Mouse (Mus musculus): ENCODE measurements around the gene Mpst. TPM values are rescaled to one million over a fixed set of nuclear protein-coding genes. Genes with fewer than 3 reads are reported as not detected.

Mpst gene
- total RNA-seq, 2 experiments from 2014 or later: 32.2 to 33.6 TPM

- intact Hi-C loops (cut with DNase I): no loop called here
- DNase-seq (ENCODE audit: low spot score in 2 of 2): no peak
These were observed 49.0 kb downstream of the Mpst start for GRCm38 (mm10) chr15:78455168-78455567.

- intact Hi-C loops (cut with DNase I): no loop called here
- no peak for DNase-seq (ENCODE audit: low spot score in 2 of 2)
These were observed 49.8 kb downstream of the Mpst start for GRCm38 (mm10) chr15:78456051-78456450.

GRCm38 (mm10) chr15:78457193-78457592 lies 51.0 kb downstream of the Mpst start:
- intact Hi-C loops (cut with DNase I): no loop called here
- no peak for DNase-seq (ENCODE audit: low spot score in 2 of 2)

- intact Hi-C loops (cut with DNase I): no loop called here
- DNase-seq (ENCODE audit: low spot score in 2 of 2): no peak
These were observed 56.8 kb downstream of the Mpst start for GRCm38 (mm10) chr15:78462981-78463380.

Other genes starting within 250 kb of the Mpst start
- 10 to 100 TPM; 33.7 to 36.5 TPM for gene Ift27, start 232.3 kb upstream of the Mpst start, total RNA-seq (2021)
- 10 to 100 TPM; 88.7 to 95.1 TPM for gene Pvalb, start 200.0 kb upstream of the Mpst start, total RNA-seq (2021)
- 1 to 10 TPM in 1 of 2 experiments, under 1 TPM in 1; 0.89 to 1.7 TPM for gene Ncf4, start 161.6 kb upstream of the Mpst start, total RNA-seq (2021)
- gene Csf2rb2, start 100.7 kb upstream of the Mpst start, total RNA-seq (2021): under 1 TPM; 0.60 to 0.69 TPM
- 1 to 10 TPM in 1 of 2 experiments, under 1 TPM in 1; 0.89 to 2.5 TPM for gene Csf2rb, start 80.7 kb upstream of the Mpst start, total RNA-seq (2021)
- not detected for gene Tex33, start 10.5 kb upstream of the Mpst start, total RNA-seq (2021)
- gene Tst, start 509 bp upstream of the Mpst start, total RNA-seq (2021): 10 to 100 TPM; 33.3 to 33.4 TPM
- 100 to 1,000 TPM; 317 to 361 TPM for gene Kctd17, start 22.1 kb downstream of the Mpst start, total RNA-seq (2021)
- gene Tmprss6, start 62.2 kb downstream of the Mpst start, total RNA-seq (2021): 1 to 10 TPM in 1 of 2 experiments, not detected in 1; 1.4 TPM
- under 1 TPM in 1 of 2 experiments, not detected in 1; 0.23 TPM for gene Il2rb, start 88.9 kb downstream of the Mpst start, total RNA-seq (2021)
- gene C1qtnf6, start 125.0 kb downstream of the Mpst start, total RNA-seq (2021): 1 to 10 TPM; 3.2 to 3.3 TPM
- 10 to 100 TPM; 19.8 to 22.0 TPM for gene Sstr3, start 138.3 kb downstream of the Mpst start, total RNA-seq (2021)
- gene Rac2, start 166.4 kb downstream of the Mpst start, total RNA-seq (2021): 1 to 10 TPM; 1.9 to 2.9 TPM
- 10 to 100 TPM; 11.8 to 12.6 TPM for gene Cyth4, start 190.6 kb downstream of the Mpst start, total RNA-seq (2021)